Mouse (Mus musculus) cerebellum, adult 9-11 months (tissue): ENCODE results near the gene Wnt16.

ENCODE experiments used
- DNase-seq: peaks from one replicate; pipeline ENCODE4 v3.0.0; 2022

The Wnt16 gene

DNA sequence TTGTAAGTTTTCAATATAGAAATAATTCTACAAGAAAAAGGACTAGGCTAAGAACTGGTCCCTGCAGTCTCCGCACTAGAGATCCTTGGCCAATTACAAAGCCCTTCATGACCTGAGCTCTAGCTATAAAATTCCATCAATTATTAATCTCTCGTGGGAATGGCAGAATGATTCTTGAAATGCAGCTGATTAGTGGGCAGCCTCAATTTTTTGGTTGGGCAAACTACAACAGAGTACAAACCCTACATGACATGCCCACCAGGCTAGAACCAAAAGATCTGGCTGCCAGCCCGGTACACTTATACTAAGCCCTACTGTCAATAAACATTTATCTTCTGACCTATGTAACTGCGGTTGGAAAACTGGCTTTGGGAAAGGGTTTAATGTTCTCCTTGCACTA is 39.1 kb downstream of the Wnt16 start:
- DNase-seq, result no peak

- no peak for DNase-seq
Measured at GRCm38 (mm10) chr6:22327931-22328330, 39.9 kb downstream of the Wnt16 start.

GRCm38 (mm10) chr6:22330169-22330960 is 42.3 kb downstream of the Wnt16 start:
- no peak for DNase-seq

DNA sequence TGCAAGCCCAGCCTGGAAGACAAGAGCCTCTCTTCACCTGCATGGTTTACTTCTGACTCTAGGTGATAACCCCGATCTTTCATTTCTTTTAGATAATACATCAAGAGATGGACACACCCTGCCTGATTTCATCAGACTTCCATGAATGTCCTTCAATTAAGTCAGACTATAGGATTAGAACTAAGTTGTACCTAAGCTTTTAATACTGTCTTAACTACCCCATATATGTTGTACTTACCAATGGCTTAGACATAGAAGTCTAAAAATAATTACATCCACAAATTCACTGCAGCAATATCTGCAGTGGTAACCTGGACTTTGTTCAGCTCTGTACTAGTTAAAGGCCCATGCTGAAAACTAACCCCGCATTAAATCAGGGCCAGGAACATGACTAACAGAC is 44.5 kb downstream of the Wnt16 start:
- no peak for DNase-seq

- DNase-seq, result no peak
Measured at GRCm38 (mm10) chr6:22339763-22340542, 51.9 kb downstream of the Wnt16 start.

GRCm38 (mm10) chr6:22340779-22341178 is 52.8 kb downstream of the Wnt16 start:
- no peak for DNase-seq

- no peak for DNase-seq
Measured at GRCm38 (mm10) chr6:22343292-22343691, 55.3 kb downstream of the Wnt16 start.

DNA sequence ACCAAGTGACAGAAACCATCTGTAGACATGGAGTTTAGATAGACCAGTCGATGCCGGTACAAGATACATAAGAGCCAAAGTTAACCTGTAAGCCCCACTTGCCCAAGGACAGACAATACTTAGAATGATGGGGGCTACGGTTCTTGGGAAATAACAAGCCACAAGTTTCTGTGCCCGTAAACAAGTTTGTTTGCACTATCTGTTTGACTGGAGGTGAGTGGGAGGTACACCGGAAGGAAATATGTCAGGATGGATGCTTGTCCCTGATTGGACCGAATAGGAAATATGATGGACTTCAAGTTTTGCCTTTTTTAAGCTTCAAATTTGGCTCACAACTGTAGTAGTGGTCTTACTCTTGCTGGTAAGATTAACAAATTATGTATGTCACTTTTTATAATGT is 55.7 kb downstream of the Wnt16 start:
- no peak for DNase-seq

DNA sequence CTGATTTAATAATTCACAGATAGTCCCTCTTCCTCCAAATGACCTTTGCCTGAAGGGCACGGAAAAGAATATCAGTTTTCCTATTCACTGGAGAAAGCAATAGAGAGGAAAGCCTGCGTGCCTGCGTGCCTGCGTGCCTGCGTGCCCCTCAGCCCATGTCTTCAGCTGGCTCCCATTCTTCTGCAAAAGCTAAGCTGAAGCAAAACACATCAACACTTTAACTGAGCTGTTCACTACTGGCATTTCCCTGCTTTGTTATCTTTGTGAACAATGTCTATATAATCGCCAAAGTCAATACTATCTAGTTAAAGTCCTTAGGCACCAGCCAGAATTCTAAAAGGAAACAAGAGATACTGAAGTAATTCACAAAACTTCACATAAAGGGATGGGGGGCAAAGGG is 56.4 kb downstream of the Wnt16 start:
- DNase-seq, result no peak

GRCm38 (mm10) chr6:22347132-22347902 is 59.3 kb downstream of the Wnt16 start:
- no peak for DNase-seq
